Mouse (Mus musculus) hindbrain, embryonic 13.5 days (tissue): ENCODE data around the gene Smarca1. TPM values are rescaled to one million over a fixed set of nuclear protein-coding genes. Genes with fewer than 3 reads are reported as not detected.

ENCODE experiments used
- ATAC-seq: fragments of 200-750 bp; cut with Nextera tagmentation; 2 replicates; pipeline ENCODE4 v1.8.0; 2017; ENCODE audit warnings: moderate TSS enrichment; ENCODE audit not compliant: low FRiP score
- H3K27ac ChIP-seq: fragments of 300-500 bp; sonication (generic); 2 replicates; pipeline ENCODE4 v1.5.1; 2015; ENCODE audit warnings: inconsistent platforms, mild to moderate bottlenecking, moderate library complexity
- H3K27me3 ChIP-seq: fragments of 300-500 bp; sonication (generic); 2 replicates; pipeline ENCODE4 v1.6.1; 2015; ENCODE audit warnings: mild to moderate bottlenecking, inconsistent platforms
- H3K36me3 ChIP-seq: fragments of 300-500 bp; sonication (generic); 2 replicates; pipeline ENCODE4 v1.6.1; 2015; ENCODE audit warnings: mild to moderate bottlenecking, inconsistent platforms
- H3K4me1 ChIP-seq: fragments of 300-500 bp; sonication (generic); replicated peaks from 2 replicates; pipeline ENCODE4 v1.6.1; 2015; ENCODE audit warnings: inconsistent platforms
- H3K4me2 ChIP-seq: fragments of 300-500 bp; sonication (generic); 2 replicates; pipeline ENCODE4 v1.6.1; 2015; ENCODE audit warnings: inconsistent platforms, mild to moderate bottlenecking, moderate library complexity
- H3K4me3 ChIP-seq: fragments of 300-500 bp; sonication (generic); 2 replicates; pipeline ENCODE4 v1.5.1; 2015; ENCODE audit warnings: mild to moderate bottlenecking, inconsistent platforms
- H3K9ac ChIP-seq: fragments of 300-500 bp; sonication (generic); 2 replicates; pipeline ENCODE4 v1.6.1; 2015; ENCODE audit warnings: mild to moderate bottlenecking, inconsistent platforms
- H3K9me3 ChIP-seq: fragments of 300-500 bp; sonication (generic); 2 replicates; pipeline ENCODE4 v1.6.1; 2016; ENCODE audit warnings: inconsistent platforms
- WGBS: fragments of 180-500 bp; shearing (Covaris S2); methylation state at CpG from one replicate; pipeline ENCODE4 v1.1.7; 2015; 5-methylcytosine and 5-hydroxymethylcytosine counted together
- polyA plus RNA-seq: library from polyadenylated mRNA; unstranded; fragments of >200 nt; fragmentation: Nextera tagmentation; extraction: Ambion mirVana; gene quantifications from 2 replicates; pipeline ENCODE4 v1.2.1, GENCODE M21; 2015

Gene Smarca1
- polyA plus RNA-seq, 1 experiment from 2014 or later = 36.9 TPM

- 10% methylated on average over 9 of the region's 12 CpGs for WGBS
- H3K4me1 ChIP-seq = 0 out of 2 replicates have a peak, but pooled peaks cover 2% of the 10 kb centered on the region
- peak; percentile 29; the same call in 1 of the 2 replicates for ATAC-seq
Observed at GRCm38 (mm10) chrX:47891243-47891906, 1.4 kb downstream of the Smarca1 start.

GRCm38 (mm10) chrX:47887401-47887800 lies 5.4 kb downstream of the Smarca1 start:
- H3K36me3 ChIP-seq = peaks cover 7% of the 10 kb centered on the region
- ATAC-seq = no peak
- no peak overlapping the region for H3K27ac ChIP-seq
- no peaks in the 10 kb centered on the region for H3K27me3 ChIP-seq
- H3K4me1 ChIP-seq = 0 out of 2 replicates have a peak, but pooled peaks cover 2% of the 10 kb centered on the region
- no peaks in the 10 kb centered on the region for H3K9me3 ChIP-seq
- WGBS = 82% methylated on average over 2 of the region's 2 CpGs
- H3K4me3 ChIP-seq = no peak overlapping the region
- H3K9ac ChIP-seq = no peak overlapping the region
- no peak overlapping the region for H3K4me2 ChIP-seq

More at GRCm38 (mm10) chrX:47891243-47891906, 1.4 kb downstream of the Smarca1 start:
- Histone ChIP-seq H3K4me3 (peak overlapping the region; percentile 59), H3K36me3 (peaks cover 3% of the 10 kb centered on the region; the same call in 1 of the 2 replicates), H3K4me2 (peak overlapping the region; percentile 54), H3K9ac (peak overlapping the region; percentile 80), H3K27ac (peak overlapping the region; percentile 89), H3K27me3 (no peaks in the 10 kb centered on the region), H3K9me3 (no peaks in the 10 kb centered on the region)

GRCm38 (mm10) chrX:47882813-47883212 lies 10.0 kb downstream of the Smarca1 start:
- Histone ChIP-seq H3K9ac (no peak overlapping the region), H3K27ac (no peak overlapping the region), H3K4me2 (no peak overlapping the region), H3K36me3 (peaks cover 5% of the 10 kb centered on the region; the same call in 1 of the 2 replicates), H3K9me3 (no peaks in the 10 kb centered on the region), H3K4me1 (no peaks in the 10 kb centered on the region), H3K27me3 (no peaks in the 10 kb centered on the region), H3K4me3 (no peak overlapping the region)
- 85% methylated on average over 6 of the region's 6 CpGs for WGBS
- no peak for ATAC-seq

- H3K4me2 ChIP-seq = no peak overlapping the region
- no peaks in the 10 kb centered on the region for H3K9me3 ChIP-seq
- H3K9ac ChIP-seq = no peak overlapping the region
- peaks cover 5% of the 10 kb centered on the region; the same call in 1 of the 2 replicates for H3K36me3 ChIP-seq
- WGBS = 63% methylated on average over 2 of the region's 2 CpGs
- no peaks in the 10 kb centered on the region for H3K4me1 ChIP-seq
- ATAC-seq = no peak
- no peak overlapping the region for H3K4me3 ChIP-seq
- no peak overlapping the region for H3K27ac ChIP-seq
- no peaks in the 10 kb centered on the region for H3K27me3 ChIP-seq
Observed at GRCm38 (mm10) chrX:47880052-47880451, 12.7 kb downstream of the Smarca1 start.

GRCm38 (mm10) chrX:47858544-47858943 lies 34.2 kb downstream of the Smarca1 start:
- no peak overlapping the region for H3K4me3 ChIP-seq
- peaks cover 17% of the 10 kb centered on the region; the same call in 1 of the 2 replicates for H3K36me3 ChIP-seq
- H3K4me1 ChIP-seq = no peaks in the 10 kb centered on the region
- no peak overlapping the region for H3K27ac ChIP-seq
- ATAC-seq = no peak
- H3K4me2 ChIP-seq = no peak overlapping the region
- no peaks in the 10 kb centered on the region for H3K27me3 ChIP-seq
- 95% methylated on average over 1 of the region's 1 CpGs for whole genome bisulfite sequencing
- H3K9ac ChIP-seq = no peak overlapping the region
- H3K9me3 ChIP-seq = no peaks in the 10 kb centered on the region

- 81% methylated on average over 1 of the region's 1 CpGs for WGBS
- no peak for ATAC-seq
Observed at GRCm38 (mm10) chrX:47835835-47836195, 57.0 kb downstream of the Smarca1 start.

GRCm38 (mm10) chrX:47835098-47835834 lies 57.5 kb downstream of the Smarca1 start:
- Histone ChIP-seq H3K36me3 (no peaks in the 10 kb centered on the region), H3K9ac (no peak overlapping the region), H3K9me3 (no peaks in the 10 kb centered on the region), H3K27me3 (no peaks in the 10 kb centered on the region), H3K4me3 (no peak overlapping the region), H3K27ac (no peak overlapping the region), H3K4me2 (no peak overlapping the region), H3K4me1 (no peaks in the 10 kb centered on the region)
- 68% methylated on average over 6 of the region's 6 CpGs for WGBS
- no peak for ATAC-seq

More at GRCm38 (mm10) chrX:47835835-47836195, 57.0 kb downstream of the Smarca1 start:
- Histone ChIP-seq H3K4me3 (no peak overlapping the region), H3K9ac (no peak overlapping the region), H3K27me3 (no peaks in the 10 kb centered on the region), H3K4me1 (no peaks in the 10 kb centered on the region), H3K4me2 (no peak overlapping the region), H3K27ac (no peak overlapping the region), H3K9me3 (no peaks in the 10 kb centered on the region), H3K36me3 (no peaks in the 10 kb centered on the region)

GRCm38 (mm10) chrX:47833431-47833830 lies 59.3 kb downstream of the Smarca1 start:
- no peak for ATAC-seq
- no peaks in the 10 kb centered on the region for H3K27me3 ChIP-seq
- no peak overlapping the region for H3K27ac ChIP-seq
- WGBS = 79% methylated on average over 2 of the region's 2 CpGs
- no peak overlapping the region for H3K9ac ChIP-seq
- H3K4me3 ChIP-seq = no peak overlapping the region
- H3K9me3 ChIP-seq = no peaks in the 10 kb centered on the region
- H3K36me3 ChIP-seq = no peaks in the 10 kb centered on the region
- no peak overlapping the region for H3K4me2 ChIP-seq
- H3K4me1 ChIP-seq = no peaks in the 10 kb centered on the region

- no peak overlapping the region for H3K27ac ChIP-seq
- no peaks in the 10 kb centered on the region for H3K9me3 ChIP-seq
- 65% methylated on average over 2 of the region's 2 CpGs for WGBS
- ATAC-seq = no peak
- no peak overlapping the region for H3K9ac ChIP-seq
- H3K27me3 ChIP-seq = no peaks in the 10 kb centered on the region
- no peaks in the 10 kb centered on the region for H3K4me1 ChIP-seq
- H3K4me3 ChIP-seq = no peak overlapping the region
- no peaks in the 10 kb centered on the region for H3K36me3 ChIP-seq
- no peak overlapping the region for H3K4me2 ChIP-seq
Observed at GRCm38 (mm10) chrX:47820566-47820965, 72.2 kb downstream of the Smarca1 start.

- no peak overlapping the region for H3K4me2 ChIP-seq
Observed at GRCm38 (mm10) chrX:47808717-47809116, 84.1 kb downstream of the Smarca1 start.

GRCm38 (mm10) chrX:47764440-47764839 lies 128.3 kb downstream of the Smarca1 start:
- Histone ChIP-seq H3K9me3 (no peaks in the 10 kb centered on the region), H3K27ac (no peak overlapping the region), H3K4me3 (no peak overlapping the region), H3K4me1 (no peaks in the 10 kb centered on the region), H3K4me2 (no peak overlapping the region), H3K9ac (no peak overlapping the region), H3K36me3 (no peaks in the 10 kb centered on the region), H3K27me3 (no peaks in the 10 kb centered on the region)
- 87% methylated on average over 1 of the region's 1 CpGs for WGBS
- no peak for ATAC-seq

More at GRCm38 (mm10) chrX:47808717-47809116, 84.1 kb downstream of the Smarca1 start:
- no peak overlapping the region for H3K4me3 ChIP-seq
- no peaks in the 10 kb centered on the region for H3K4me1 ChIP-seq
- ATAC-seq = no peak
- 61% methylated on average over 2 of the region's 2 CpGs for WGBS
- H3K27ac ChIP-seq = no peak overlapping the region
- no peaks in the 10 kb centered on the region for H3K9me3 ChIP-seq
- H3K9ac ChIP-seq = no peak overlapping the region
- 0 out of 2 replicates have a peak, but pooled peaks cover 4% of the 10 kb centered on the region for H3K36me3 ChIP-seq
- H3K27me3 ChIP-seq = no peaks in the 10 kb centered on the region

GRCm38 (mm10) chrX:47760212-47760611 lies 132.6 kb downstream of the Smarca1 start:
- Histone ChIP-seq H3K27me3 (no peaks in the 10 kb centered on the region), H3K4me3 (no peak overlapping the region), H3K27ac (no peak overlapping the region), H3K4me2 (no peak overlapping the region), H3K9me3 (no peaks in the 10 kb centered on the region), H3K4me1 (no peaks in the 10 kb centered on the region), H3K36me3 (no peaks in the 10 kb centered on the region), H3K9ac (no peak overlapping the region)
- ATAC-seq = no peak
- 68% methylated on average over 1 of the region's 1 CpGs for WGBS
